ENCODE assay signal across 9 mouse cellular contexts in genomic region chr5:71502058-71502678, GRCm38 (mm10). TPM values are rescaled to one million over a fixed set of nuclear protein-coding genes. Genes with fewer than 3 reads are reported as not detected.
A peak's percentile ranks its signal among the peaks of the same experiment; 100 is the strongest.
DNase-seq lines count a peak whose midpoint lies in the region; ATAC-seq lines count a peak whose summit lies in the region.
"Had no signal": no experiment of that assay in that cellular context is flagged by ENCODE, and none has a peak within 500 bp of the region (broad histone marks: within the 10 kb centered on the region; RNA-seq: fewer than 3 reads in every experiment).

No protein-coding gene starts in this region.

- no peaks in the 10 kb centered on the region for H3K27me3 ChIP-seq in forebrain, embryonic 15.5 days
- no peaks in the 10 kb centered on the region for H3K27me3 ChIP-seq in neural tube, embryonic 13.5 days

- no peak overlapping the region for H3K27ac ChIP-seq in forebrain, embryonic 15.5 days (replicated peaks)
- no peak overlapping the region for H3K27ac ChIP-seq in neural tube, embryonic 13.5 days (replicated peaks)

- no peak overlapping the region for H3K9ac ChIP-seq in forebrain, embryonic 15.5 days (replicated peaks)
- H3K9ac ChIP-seq in neural tube, embryonic 13.5 days = no peak overlapping the region

- no peaks in the 10 kb centered on the region for H3K36me3 ChIP-seq in forebrain, embryonic 15.5 days
- H3K36me3 ChIP-seq in neural tube, embryonic 13.5 days = no peaks in the 10 kb centered on the region

- 21% methylated on average over 6 of the region's 6 CpGs for WGBS in forebrain, embryonic 15.5 days
- WGBS in neural tube, embryonic 13.5 days = 24% methylated on average over 6 of the region's 6 CpGs

- peak; percentile 75 for DNase-seq in 3T3-L1 (ENCODE audit: low read depth, low spot score)
- peak; percentile 36 to 50 for DNase-seq in CD8-positive naive resting alpha-beta T cell, adult 2 months (ENCODE audit: low read depth in 2 of 2, low spot score in 2 of 2)
- DNase-seq in cerebellum, adult 11-12 months = peak; percentile 9
- peak; percentile 1 to 36 for DNase-seq in kidney, adult 8-10 months
- peak; percentile 76 for DNase-seq in left cerebral cortex, postnatal 4 days
- DNase-seq in spleen, postnatal 4 days (ENCODE audit: low spot score in 2 of 2) = no peak

- H3K4me3 ChIP-seq in forebrain, embryonic 15.5 days = no peak overlapping the region
- H3K4me3 ChIP-seq in neural tube, embryonic 13.5 days = no peak overlapping the region

- peak; percentile 68 for ATAC-seq in forebrain, embryonic 15.5 days (replicated peaks)
- ATAC-seq in neural tube, embryonic 13.5 days (ENCODE audit: low read depth) = peak; percentile 27; the same call in 1 of the 2 replicates

- intact Hi-C loops in left cerebral cortex, postnatal 4 days (cut with DNase I) = loop anchor here (2.0 to 10.0 kb wide), 4 partner anchors 203 to 1253 kb away; partner anchors contain the start of gene Txk

- H3K9me3 ChIP-seq in forebrain, embryonic 15.5 days = no peaks in the 10 kb centered on the region
- H3K9me3 ChIP-seq in neural tube, embryonic 13.5 days = no peaks in the 10 kb centered on the region

- no peak overlapping the region for H3K4me2 ChIP-seq in forebrain, embryonic 15.5 days (replicated peaks)
- H3K4me2 ChIP-seq in neural tube, embryonic 13.5 days = no peak overlapping the region

- H3K4me1 ChIP-seq in forebrain, embryonic 15.5 days = no peaks in the 10 kb centered on the region
- H3K4me1 ChIP-seq in neural tube, embryonic 13.5 days (replicated peaks) = no peaks in the 10 kb centered on the region

RNA-seq across cellular contexts. Expression of gene Cox7b2, which starts 45.8 kb away (rescaled TPM):
- 0.34 and 0.89 TPM in 2 replicates for polyA plus RNA-seq in forebrain, embryonic 15.5 days (2015; fragmentation: Nextera tagmentation; extraction: Ambion mirVana)
- not detected for total RNA-seq in left cerebral cortex, postnatal 4 days (2021)
- 0.80 TPM in 1 of 2 replicates, not detected in the other for polyA plus RNA-seq in neural tube, embryonic 13.5 days (2015; fragmentation: Nextera tagmentation; extraction: Ambion mirVana)
- polyA plus RNA-seq: spleen, adult 2 months had no signal

Comparison
In these comparisons a context has a peak if more than half of its experiments do, and no peak if none do; other contexts are left out.
1. DNase-seq: peak in 3T3-L1 (single experiment), CD8-positive naive resting alpha-beta T cell, adult 2 months (2 of 2), cerebellum, adult 11-12 months (single experiment), kidney, adult 8-10 months (2 of 2) and left cerebral cortex, postnatal 4 days (single experiment); none in spleen, postnatal 4 days (0 of 2).